Mouse (Mus musculus): ENCODE measurements around the gene Rfx1. TPM values are rescaled to one million over a fixed set of nuclear protein-coding genes. Genes with fewer than 3 reads are reported as not detected.

Gene Rfx1
- polyA plus RNA-seq (2012; rRNA removed) = 45.6 and 58.3 TPM in 2 replicates

DNA sequence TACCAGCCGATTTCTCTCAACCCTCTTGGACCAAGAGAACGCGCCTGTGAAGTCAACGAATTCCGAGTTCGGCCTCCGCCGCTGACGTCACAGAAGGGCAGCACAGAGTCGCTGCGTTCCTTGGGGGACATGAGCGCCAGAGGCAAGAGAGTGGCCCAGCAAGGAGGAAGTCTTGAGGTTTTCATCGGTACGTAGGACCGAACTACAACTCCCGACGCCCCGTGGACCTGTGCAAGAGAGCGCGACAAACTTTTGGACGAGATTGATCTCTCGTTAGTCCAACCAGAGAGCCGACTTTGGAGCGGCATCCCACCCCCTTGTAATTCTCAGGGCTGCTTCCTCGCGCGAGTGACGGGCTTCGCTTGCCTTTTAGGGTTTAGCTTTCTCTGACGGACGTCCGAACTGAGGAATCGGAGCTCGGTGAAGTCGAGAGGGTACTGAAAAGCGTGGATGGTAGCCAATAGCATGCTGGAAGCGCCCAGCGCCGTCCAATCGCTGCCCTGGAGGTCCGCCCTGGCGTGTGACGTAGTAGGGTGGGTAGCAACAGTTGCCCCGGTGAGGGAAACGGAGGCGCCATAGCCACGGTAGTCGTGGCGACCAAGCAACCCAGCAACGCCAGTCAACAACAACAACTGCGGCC, at the start of gene Rfx1:
Gene Rfx1, plus strand, starts transcription at position 544 of the 640 bp plus-strand sequence.
- DNase-seq (ENCODE audit: low read depth in 1 of 2, low spot score in 2 of 2) = peak; percentile 99 to 100
- H3K4me3 ChIP-seq (ENCODE audit: extremely low read depth, insufficient read depth, insufficient read length) = peak within 1 kb of the TSS; percentile 73
- WGBS = under 1% methylated on average over 51 of the region's 51 CpGs
- H3K36me3 ChIP-seq (ENCODE audit: control insufficient read depth, insufficient read depth, low read length) = no peaks in the 10 kb centered on the region
- H3K27me3 ChIP-seq (ENCODE audit: control insufficient read depth, insufficient read depth, low read length) = no peaks in the 10 kb centered on the region
- TF ChIP-seq POLR2A (IDR thresholded peaks at IDR 0.05; ENCODE audit: low read depth, low read length) = peak; percentile 81
- TF ChIP-seq CTCF (IDR thresholded peaks at IDR 0.05; ENCODE audit: extremely low read depth, insufficient read depth, insufficient read length, insufficient replicate concordance) = no peak
- peaks cover 21% of the 10 kb centered on the region for H3K4me1 ChIP-seq (ENCODE audit: control insufficient read depth, insufficient read depth, insufficient read length)
- H3K27ac ChIP-seq (ENCODE audit: insufficient read depth, low read length) = peak within 1 kb of the TSS; percentile 95

DNA sequence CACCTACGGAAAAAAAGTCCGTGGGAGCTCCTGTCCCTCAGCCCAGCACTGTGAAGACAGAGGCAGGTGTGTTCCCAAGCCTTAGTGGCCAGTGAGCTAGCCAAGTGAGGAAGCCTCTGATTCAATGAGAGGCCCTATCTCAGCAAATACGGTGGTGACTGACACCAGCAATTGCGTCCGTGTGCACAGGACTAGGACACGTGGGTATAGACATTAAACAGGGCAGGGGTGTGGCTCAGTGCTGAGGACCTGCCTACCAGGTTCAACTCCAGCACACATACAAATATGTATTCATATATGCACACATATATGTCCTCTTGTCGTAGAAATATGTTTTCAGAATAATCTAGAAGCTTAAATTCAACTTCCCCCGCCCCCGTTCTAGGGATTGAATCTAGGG, 46.9 kb upstream of the Rfx1 start:
- Histone ChIP-seq H3K27ac (ENCODE audit: insufficient read depth, low read length) (no peak overlapping the region), H3K27me3 (ENCODE audit: control insufficient read depth, insufficient read depth, low read length) (no peaks in the 10 kb centered on the region; the same call in 1 of the 2 replicates), H3K4me1 (ENCODE audit: control insufficient read depth, insufficient read depth, insufficient read length) (no peaks in the 10 kb centered on the region), H3K4me3 (ENCODE audit: extremely low read depth, insufficient read depth, insufficient read length) (no peak overlapping the region), H3K36me3 (ENCODE audit: control insufficient read depth, insufficient read depth, low read length) (no peaks in the 10 kb centered on the region)
- no peak for TF ChIP-seq CTCF (IDR thresholded peaks at IDR 0.05; ENCODE audit: extremely low read depth, insufficient read depth, insufficient read length, insufficient replicate concordance)
- TF ChIP-seq POLR2A (IDR thresholded peaks at IDR 0.05; ENCODE audit: low read depth, low read length) = no peak
- 60% methylated on average over 9 of the region's 9 CpGs for WGBS
- no peak for DNase-seq (ENCODE audit: low read depth in 1 of 2, low spot score in 2 of 2)

GRCm38 (mm10) chr8:84021096-84021495, 45.5 kb upstream of the Rfx1 start, which contains the start of gene Palm3:
Gene Palm3 (plus strand): TSS chr8:84021471.
- Histone ChIP-seq H3K36me3 (ENCODE audit: control insufficient read depth, insufficient read depth, low read length) (no peaks in the 10 kb centered on the region), H3K27me3 (ENCODE audit: control insufficient read depth, insufficient read depth, low read length) (peaks cover 8% of the 10 kb centered on the region), H3K4me3 (ENCODE audit: extremely low read depth, insufficient read depth, insufficient read length) (no peak within 1 kb of the TSS), H3K27ac (ENCODE audit: insufficient read depth, low read length) (no peak within 1 kb of the TSS), H3K4me1 (ENCODE audit: control insufficient read depth, insufficient read depth, insufficient read length) (peaks cover 5% of the 10 kb centered on the region; the same call in 1 of the 2 replicates)
- no peak for TF ChIP-seq CTCF (IDR thresholded peaks at IDR 0.05; ENCODE audit: extremely low read depth, insufficient read depth, insufficient read length, insufficient replicate concordance)
- TF ChIP-seq POLR2A (IDR thresholded peaks at IDR 0.05; ENCODE audit: low read depth, low read length) = no peak
- no peak for DNase-seq (ENCODE audit: low read depth in 1 of 2, low spot score in 2 of 2)
- WGBS = 61% methylated on average over 18 of the region's 18 CpGs

- no peak for DNase-seq (ENCODE audit: low read depth in 1 of 2, low spot score in 2 of 2)
- no peak overlapping the region for H3K4me3 ChIP-seq (ENCODE audit: extremely low read depth, insufficient read depth, insufficient read length)
- peaks cover 5% of the 10 kb centered on the region; the same call in 1 of the 2 replicates for H3K4me1 ChIP-seq (ENCODE audit: control insufficient read depth, insufficient read depth, insufficient read length)
- H3K27ac ChIP-seq (ENCODE audit: insufficient read depth, low read length) = no peak overlapping the region
- TF ChIP-seq CTCF (IDR thresholded peaks at IDR 0.05; ENCODE audit: extremely low read depth, insufficient read depth, insufficient read length, insufficient replicate concordance) (no peak), POLR2A (IDR thresholded peaks at IDR 0.05; ENCODE audit: low read depth, low read length) (no peak)
- 75% methylated on average over 12 of the region's 12 CpGs for WGBS
- peaks cover 10% of the 10 kb centered on the region for H3K27me3 ChIP-seq (ENCODE audit: control insufficient read depth, insufficient read depth, low read length)
- H3K36me3 ChIP-seq (ENCODE audit: control insufficient read depth, insufficient read depth, low read length) = no peaks in the 10 kb centered on the region
Measured at GRCm38 (mm10) chr8:84021569-84021968, 45.1 kb upstream of the Rfx1 start.

- WGBS = 30% methylated on average over 5 of the region's 5 CpGs
- H3K27me3 ChIP-seq (ENCODE audit: control insufficient read depth, insufficient read depth, low read length) = peaks cover 10% of the 10 kb centered on the region
Measured at GRCm38 (mm10) chr8:84023085-84023484, 43.5 kb upstream of the Rfx1 start.

GRCm38 (mm10) chr8:84023631-84024030, 43.0 kb upstream of the Rfx1 start:
- Histone ChIP-seq H3K27me3 (ENCODE audit: control insufficient read depth, insufficient read depth, low read length) (peaks cover 10% of the 10 kb centered on the region), H3K4me1 (ENCODE audit: control insufficient read depth, insufficient read depth, insufficient read length) (peaks cover 5% of the 10 kb centered on the region; the same call in 1 of the 2 replicates), H3K4me3 (ENCODE audit: extremely low read depth, insufficient read depth, insufficient read length) (no peak overlapping the region), H3K36me3 (ENCODE audit: control insufficient read depth, insufficient read depth, low read length) (no peaks in the 10 kb centered on the region), H3K27ac (ENCODE audit: insufficient read depth, low read length) (no peak overlapping the region)
- no peak for TF ChIP-seq POLR2A (IDR thresholded peaks at IDR 0.05; ENCODE audit: low read depth, low read length)
- TF ChIP-seq CTCF (IDR thresholded peaks at IDR 0.05; ENCODE audit: extremely low read depth, insufficient read depth, insufficient read length, insufficient replicate concordance) = no peak
- no peak for DNase-seq (ENCODE audit: low read depth in 1 of 2, low spot score in 2 of 2)
- WGBS = 85% methylated on average over 1 of the region's 1 CpGs

More at GRCm38 (mm10) chr8:84023085-84023484, 43.5 kb upstream of the Rfx1 start:
- Histone ChIP-seq H3K4me1 (ENCODE audit: control insufficient read depth, insufficient read depth, insufficient read length) (peaks cover 5% of the 10 kb centered on the region; the same call in 1 of the 2 replicates), H3K36me3 (ENCODE audit: control insufficient read depth, insufficient read depth, low read length) (no peaks in the 10 kb centered on the region), H3K27ac (ENCODE audit: insufficient read depth, low read length) (no peak overlapping the region), H3K4me3 (ENCODE audit: extremely low read depth, insufficient read depth, insufficient read length) (no peak overlapping the region)
- no peak for TF ChIP-seq POLR2A (IDR thresholded peaks at IDR 0.05; ENCODE audit: low read depth, low read length)
- no peak for TF ChIP-seq CTCF (IDR thresholded peaks at IDR 0.05; ENCODE audit: extremely low read depth, insufficient read depth, insufficient read length, insufficient replicate concordance)
- DNase-seq (ENCODE audit: low read depth in 1 of 2, low spot score in 2 of 2) = no peak

DNA sequence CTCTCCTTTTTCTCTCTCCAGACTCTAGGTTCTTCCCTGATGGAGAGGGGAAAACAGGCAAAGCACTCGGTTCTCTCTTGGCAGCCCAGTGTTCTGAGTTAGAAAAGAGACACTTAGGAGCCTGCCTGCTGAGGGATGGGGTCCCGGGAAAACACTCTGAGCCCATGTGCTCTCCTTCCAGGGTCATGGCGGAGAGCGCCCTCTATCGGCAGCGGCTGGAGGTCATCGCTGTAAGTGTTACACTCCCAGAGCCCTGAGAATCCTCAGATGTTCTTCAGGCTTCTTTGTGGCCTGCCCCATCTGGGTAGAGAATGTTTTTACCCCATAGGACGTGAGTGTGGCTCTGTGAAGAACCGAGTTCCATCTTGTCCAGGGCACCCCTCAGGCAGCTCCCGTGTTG, 42.5 kb upstream of the Rfx1 start:
- peak in 1 of 2 experiments; percentile 45 for DNase-seq (ENCODE audit: low read depth in 1 of 2, low spot score in 2 of 2)
- Histone ChIP-seq H3K36me3 (ENCODE audit: control insufficient read depth, insufficient read depth, low read length) (no peaks in the 10 kb centered on the region), H3K27me3 (ENCODE audit: control insufficient read depth, insufficient read depth, low read length) (peaks cover 10% of the 10 kb centered on the region), H3K27ac (ENCODE audit: insufficient read depth, low read length) (no peak overlapping the region), H3K4me1 (ENCODE audit: control insufficient read depth, insufficient read depth, insufficient read length) (peaks cover 5% of the 10 kb centered on the region; the same call in 1 of the 2 replicates), H3K4me3 (ENCODE audit: extremely low read depth, insufficient read depth, insufficient read length) (no peak overlapping the region)
- TF ChIP-seq POLR2A (IDR thresholded peaks at IDR 0.05; ENCODE audit: low read depth, low read length) (no peak), CTCF (IDR thresholded peaks at IDR 0.05; ENCODE audit: extremely low read depth, insufficient read depth, insufficient read length, insufficient replicate concordance) (peak; percentile 67)
- 22% methylated on average over 10 of the region's 10 CpGs for WGBS
